Mouse (Mus musculus) heart, adult 18-20 months (tissue): Measurements from ENCODE around the gene Vcpkmt. TPM values are rescaled to one million over a fixed set of nuclear protein-coding genes. Genes with fewer than 3 reads are reported as not detected.
"Not testable (repeated sequence)": the region's sequence is repeated elsewhere in the genome, so short reads cannot be mapped to it uniquely, and the experiment has no call there.

Experiments used
- DNase-seq, 2 experiments: peaks; one replicate each; pipeline ENCODE4 v3.0.0; 2021 to 2022; ENCODE audit warnings: mixed read lengths in 1 of 2
- long read RNA-seq, 2 experiments: library from polyadenylated mRNA; stranded (forward); transcript quantifications; one replicate each; pipeline ENCODE4 v2.0.0; 2021
- total RNA-seq, 2 experiments: library from RNA; stranded (reverse); gene quantifications; 2 replicates each; pipeline ENCODE4 v1.2.3; 2021

Gene Vcpkmt
- 1 to 10 TPM; 4.2 to 4.8 TPM for total RNA-seq
- long read RNA-seq, experiment 1, partial matches to known transcripts: 0 of 4 reads
- long read RNA-seq, experiment 1, other reads (novel, unspliced or antisense): 1 of 4 reads
- long read RNA-seq, experiment 2, partial matches to known transcripts: 4 of 8 reads
- long read RNA-seq, experiment 2, other reads (novel, unspliced or antisense): 3 of 8 reads

GRCm38 (mm10) chr12:69582613-69583269, at the start of gene Vcpkmt:
Gene Vcpkmt (minus strand): TSS chr12:69583028.
- peak; percentile 87 to 93 for DNase-seq

- not testable (repeated sequence) for DNase-seq
Measured at GRCm38 (mm10) chr12:69618590-69618989, 35.8 kb upstream of the Vcpkmt start.

GRCm38 (mm10) chr12:69604367-69604766, 21.5 kb upstream of the Vcpkmt start:
- no peak for DNase-seq

- no peak for DNase-seq
Measured at GRCm38 (mm10) chr12:69597446-69597845, 14.6 kb upstream of the Vcpkmt start.

- DNase-seq: no peak
Measured at GRCm38 (mm10) chr12:69593130-69593529, 10.3 kb upstream of the Vcpkmt start.

- DNase-seq: no peak
Measured at GRCm38 (mm10) chr12:69583270-69583629, 422 bp upstream of the Vcpkmt start.

GRCm38 (mm10) chr12:69582216-69582612, 614 bp downstream of the Vcpkmt start:
- no peak for DNase-seq

GRCm38 (mm10) chr12:69579623-69580022, 3.2 kb downstream of the Vcpkmt start:
- DNase-seq: no peak

GRCm38 (mm10) chr12:69576120-69576627, 6.7 kb downstream of the Vcpkmt start:
- DNase-seq: no peak

GRCm38 (mm10) chr12:69573916-69574881, 8.6 kb downstream of the Vcpkmt start:
- DNase-seq: peak; percentile 83 to 91

- no peak for DNase-seq
Measured at GRCm38 (mm10) chr12:69573271-69573670, 9.6 kb downstream of the Vcpkmt start.

- DNase-seq: no peak
Measured at GRCm38 (mm10) chr12:69569926-69570325, 12.9 kb downstream of the Vcpkmt start.

- DNase-seq: no peak
Measured at GRCm38 (mm10) chr12:69568266-69568665, 14.6 kb downstream of the Vcpkmt start.

- DNase-seq: not testable (repeated sequence)
Measured at GRCm38 (mm10) chr12:69561006-69561405, 21.8 kb downstream of the Vcpkmt start.

- no peak for DNase-seq
Measured at GRCm38 (mm10) chr12:69556221-69556861, 26.5 kb downstream of the Vcpkmt start.

- DNase-seq: no peak
Measured at GRCm38 (mm10) chr12:69545456-69546178, 37.2 kb downstream of the Vcpkmt start.

- no peak for DNase-seq
Measured at GRCm38 (mm10) chr12:69544994-69545393, 37.8 kb downstream of the Vcpkmt start.

- DNase-seq: no peak
Measured at GRCm38 (mm10) chr12:69544562-69544961, 38.3 kb downstream of the Vcpkmt start.

GRCm38 (mm10) chr12:69542376-69542775, 40.5 kb downstream of the Vcpkmt start:
- no peak for DNase-seq

- peak; percentile 33 to 44 for DNase-seq
Measured at GRCm38 (mm10) chr12:69541663-69542062, 41.2 kb downstream of the Vcpkmt start.

- no peak for DNase-seq
Measured at GRCm38 (mm10) chr12:69539353-69539752, 43.5 kb downstream of the Vcpkmt start.
